Mouse (Mus musculus) G1E (cell line): ENCODE data around the gene Srrm3.

ENCODE experiments used
- CTCF ChIP-seq: IDR thresholded peaks from 2 replicates; pipeline ENCODE4 v1.5.1; 2012; ENCODE audit warnings: low read depth, low read length, inconsistent platforms, mixed read lengths
- GATA1 ChIP-seq: IDR thresholded peaks from 2 replicates; pipeline ENCODE4 v1.6.1; 2012; ENCODE audit warnings: borderline replicate concordance, low read length, inconsistent platforms, mixed read lengths
- TAL1 ChIP-seq: conservative IDR thresholded peaks from 2 replicates; pipeline ENCODE4 v1.6.1; 2012; ENCODE audit warnings: low read depth, low read length, inconsistent platforms, mixed read lengths

DNA sequence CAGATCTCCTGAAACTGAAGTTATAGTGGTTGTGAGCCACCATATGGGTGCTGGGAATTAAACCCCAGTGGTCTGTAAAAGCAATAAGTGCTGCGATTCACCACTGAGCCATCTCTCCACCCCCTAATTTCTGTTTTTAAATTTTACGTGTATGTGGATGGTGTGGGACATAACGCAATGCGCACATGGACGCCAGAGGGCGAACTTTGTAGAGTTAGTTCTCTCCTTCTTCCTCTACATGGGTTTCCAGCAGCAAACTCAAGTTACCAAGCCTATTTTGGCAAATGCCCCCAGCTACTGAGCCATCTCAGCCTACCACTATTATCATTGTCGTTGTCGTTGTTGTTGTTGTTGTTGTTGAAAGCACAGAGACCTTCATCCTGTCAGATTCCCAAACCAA is 70.5 kb downstream of the Srrm3 start:
- TF ChIP-seq CTCF = peak; percentile 27; the same call in 1 of the 2 replicates
- TF ChIP-seq TAL1 = no peak
- no peak for TF ChIP-seq GATA1
